Mouse (Mus musculus): ENCODE measurements at regions not wholly inside any gene's neighbourhood (a gene's known extent, or its start where the extent isn't known, plus 50 kb on each side); places are given as distances from the start of the nearest gene placed in this dataset.

DNA sequence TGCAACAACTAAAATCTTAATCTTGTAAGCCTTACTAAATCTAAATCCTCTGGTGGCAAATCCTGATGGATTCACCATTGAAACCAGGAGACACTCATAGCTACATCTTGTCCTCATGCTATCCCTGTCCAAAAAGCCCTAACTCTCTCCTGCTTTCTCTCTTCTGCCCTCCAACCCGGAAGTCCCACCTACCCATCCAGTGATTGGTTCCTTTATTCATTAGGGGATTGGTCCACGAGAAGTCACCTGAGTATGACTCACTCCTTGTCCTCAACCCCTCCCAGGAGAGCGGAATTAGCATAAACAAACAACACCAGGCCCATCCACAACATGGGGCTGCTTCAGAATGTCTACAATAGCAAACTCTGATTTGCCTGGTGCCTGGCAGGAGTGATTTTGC, 342.8 kb downstream of the Ins1 start:
- TF ChIP-seq POLR2A (IDR thresholded peaks at IDR 0.05; ENCODE audit: insufficient read length, low read depth) (no peak), CEBPB (IDR thresholded peaks at IDR 0.05; ENCODE audit: insufficient read depth, poor library complexity, severe bottlenecking) (no peak)
